Mouse (Mus musculus) spleen, postnatal 36 days (tissue): Measurements from ENCODE around the gene Cxcl1.
"Not testable (repeated sequence)": the region's sequence is repeated elsewhere in the genome, so short reads cannot be mapped to it uniquely, and the experiment has no call there.

Experiments
- DNase-seq, 2 experiments: peaks; one replicate each; pipeline ENCODE4 v3.0.0; 2022; ENCODE audit warnings: low spot score in 2 of 2, mixed read lengths in 1 of 2

Gene Cxcl1

GRCm38 (mm10) chr5:90890519-90891463 is at the start of gene Cxcl1:
TSS of gene Cxcl1 (plus strand) at chr5:90891241.
- no peak for DNase-seq

- DNase-seq, result no peak
These were observed 47.1 kb upstream of the Cxcl1 start for GRCm38 (mm10) chr5:90843891-90844290.

GRCm38 (mm10) chr5:90850096-90850495 is 40.9 kb upstream of the Cxcl1 start:
- not testable (repeated sequence) for DNase-seq

- DNase-seq, result not testable (repeated sequence)
These were observed 39.6 kb upstream of the Cxcl1 start for GRCm38 (mm10) chr5:90851391-90851790.

- no peak for DNase-seq
These were observed 37.8 kb upstream of the Cxcl1 start for GRCm38 (mm10) chr5:90853206-90853605.

- DNase-seq, result no peak
These were observed 35.5 kb upstream of the Cxcl1 start for GRCm38 (mm10) chr5:90855308-90856230.

- DNase-seq, result no peak
These were observed 33.6 kb upstream of the Cxcl1 start for GRCm38 (mm10) chr5:90857463-90857862.

GRCm38 (mm10) chr5:90858429-90858828 is 32.6 kb upstream of the Cxcl1 start:
- DNase-seq, result no peak

GRCm38 (mm10) chr5:90859031-90859430 is 32.0 kb upstream of the Cxcl1 start:
- no peak for DNase-seq

GRCm38 (mm10) chr5:90861876-90862375 is 29.1 kb upstream of the Cxcl1 start:
- DNase-seq, result no peak

- DNase-seq, result no peak
These were observed 24.3 kb upstream of the Cxcl1 start for GRCm38 (mm10) chr5:90866770-90867169.

GRCm38 (mm10) chr5:90872377-90872776 is 18.7 kb upstream of the Cxcl1 start:
- no peak for DNase-seq

- DNase-seq, result no peak
These were observed 15.0 kb upstream of the Cxcl1 start for GRCm38 (mm10) chr5:90876045-90876444.

- DNase-seq, result no peak
These were observed 14.4 kb upstream of the Cxcl1 start for GRCm38 (mm10) chr5:90876471-90877172.

- no peak for DNase-seq
These were observed 13.9 kb upstream of the Cxcl1 start for GRCm38 (mm10) chr5:90877173-90877512.

- DNase-seq, result no peak
These were observed 11.6 kb upstream of the Cxcl1 start for GRCm38 (mm10) chr5:90879307-90880014.

GRCm38 (mm10) chr5:90880335-90880850 is 10.6 kb upstream of the Cxcl1 start:
- DNase-seq, result no peak

GRCm38 (mm10) chr5:90881021-90881420 is 10.0 kb upstream of the Cxcl1 start:
- DNase-seq, result no peak

GRCm38 (mm10) chr5:90881682-90882081 is 9.4 kb upstream of the Cxcl1 start:
- DNase-seq, result no peak

- no peak for DNase-seq
These were observed 8.9 kb upstream of the Cxcl1 start for GRCm38 (mm10) chr5:90882146-90882545.
